Mouse (Mus musculus): ENCODE measurements around the gene Adora1. TPM values are rescaled to one million over a fixed set of nuclear protein-coding genes. Genes with fewer than 3 reads are reported as not detected.

The Adora1 gene
- polyA plus RNA-seq, 1 experiment from 2014 or later: 0.84 TPM

DNA sequence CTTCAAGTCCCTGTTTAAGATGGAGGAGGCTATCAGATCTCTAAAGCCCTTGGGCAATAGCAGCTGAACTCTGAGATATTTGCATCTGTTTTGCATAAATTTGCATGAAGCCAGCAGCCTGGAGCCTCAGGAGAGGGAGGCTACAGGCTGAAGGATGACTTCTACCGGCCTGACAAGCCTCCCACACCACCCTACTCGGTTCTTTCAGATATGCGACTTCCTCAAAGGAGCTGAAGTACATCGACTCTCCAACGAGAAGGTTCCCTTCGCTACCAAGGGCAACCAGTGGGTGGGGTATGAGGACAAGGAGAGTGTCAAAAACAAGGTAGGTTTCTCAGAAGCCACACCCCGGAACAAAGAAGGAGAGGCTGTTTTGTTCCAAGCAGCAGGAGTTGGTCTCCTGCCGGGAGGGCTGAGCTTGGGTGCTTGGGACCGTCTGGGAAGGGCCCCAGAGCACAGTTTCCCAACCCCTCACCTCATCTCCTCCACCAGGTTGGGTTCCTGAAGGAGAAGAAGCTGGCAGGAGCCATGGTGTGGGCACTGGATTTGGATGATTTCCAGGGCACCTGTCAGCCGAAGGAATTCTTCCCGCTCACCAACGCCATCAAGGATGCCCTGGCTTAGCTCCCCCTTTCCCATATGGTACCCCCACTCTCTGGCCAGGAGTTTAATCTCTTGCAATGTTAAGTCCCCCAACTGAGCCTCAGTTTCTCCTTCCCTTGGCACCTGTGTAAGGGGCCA lies 46.1 kb downstream of the Adora1 start:
- Histone ChIP-seq H3K4me3 (ENCODE audit: low read depth, low read length) (no peak overlapping the region), H3K27me3 (ENCODE audit: control insufficient read depth, insufficient read depth, low read length) (no peaks in the 10 kb centered on the region), H3K4me1 (replicated peaks; ENCODE audit: control insufficient read depth, insufficient read depth, low read length) (no peaks in the 10 kb centered on the region), H3K9me3 (ENCODE audit: control insufficient read depth, low read length) (no peaks in the 10 kb centered on the region), H3K4me2 (ENCODE audit: low read depth, low read length, severe bottlenecking) (no peak overlapping the region), H3K36me3 (ENCODE audit: control insufficient read depth, insufficient read depth, low read length) (no peaks in the 10 kb centered on the region), H3K9ac (ENCODE audit: low read length) (no peak overlapping the region), H3K27ac (ENCODE audit: low read depth, low read length) (no peak overlapping the region)
- ATAC-seq (replicated peaks; ENCODE audit: low FRiP score) (no peak), DNase-seq (ENCODE audit: low spot score) (no peak)
- 32% methylated on average over 12 of the region's 12 CpGs for WGBS

DNA sequence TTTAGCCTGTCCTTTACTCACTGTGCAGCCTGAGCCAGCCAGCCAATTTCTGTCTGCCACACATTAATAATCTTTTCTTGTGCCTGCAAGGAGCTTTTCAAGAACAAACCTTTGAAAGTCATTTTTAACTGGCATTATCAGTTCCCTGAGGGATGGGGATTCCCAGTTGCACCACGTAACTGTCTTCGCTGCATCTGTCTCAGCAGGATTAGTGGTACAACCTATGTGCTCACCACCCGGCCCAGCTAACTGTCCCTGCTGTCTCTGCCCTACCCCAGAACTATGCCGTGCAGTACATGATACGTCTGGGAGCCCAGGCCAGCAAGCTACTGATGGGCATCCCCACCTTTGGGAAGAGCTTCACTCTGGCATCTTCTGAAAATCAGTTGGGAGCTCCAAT lies 47.0 kb downstream of the Adora1 start:
- Histone ChIP-seq H3K4me1 (replicated peaks; ENCODE audit: control insufficient read depth, insufficient read depth, low read length) (no peaks in the 10 kb centered on the region), H3K9me3 (ENCODE audit: control insufficient read depth, low read length) (no peaks in the 10 kb centered on the region), H3K27me3 (ENCODE audit: control insufficient read depth, insufficient read depth, low read length) (no peaks in the 10 kb centered on the region), H3K36me3 (ENCODE audit: control insufficient read depth, insufficient read depth, low read length) (no peaks in the 10 kb centered on the region), H3K9ac (ENCODE audit: low read length) (no peak overlapping the region), H3K4me2 (ENCODE audit: low read depth, low read length, severe bottlenecking) (no peak overlapping the region), H3K27ac (ENCODE audit: low read depth, low read length) (no peak overlapping the region), H3K4me3 (ENCODE audit: low read depth, low read length) (no peak overlapping the region)
- no peak for DNase-seq (ENCODE audit: low spot score)
- 81% methylated on average over 5 of the region's 5 CpGs for WGBS
- no peak for ATAC-seq (replicated peaks; ENCODE audit: low FRiP score)

DNA sequence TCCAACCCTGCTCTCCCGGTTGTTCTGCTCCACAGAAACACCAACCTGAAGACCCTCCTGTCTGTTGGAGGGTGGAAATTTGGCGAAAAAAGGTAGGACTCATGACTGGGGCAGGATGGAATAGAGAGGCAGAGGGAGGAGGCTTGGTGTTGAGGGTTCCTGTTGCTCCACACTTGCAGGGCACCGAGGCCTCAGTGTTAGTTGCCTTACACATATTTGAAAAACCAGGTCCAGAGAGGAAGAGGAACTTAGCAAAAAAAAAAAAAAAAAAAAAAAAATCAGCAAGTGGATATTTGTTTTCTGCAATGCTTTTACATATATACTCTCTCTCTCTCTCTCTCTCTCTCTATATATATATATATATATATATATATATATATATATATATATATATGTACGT lies 51.1 kb downstream of the Adora1 start:
- no peaks in the 10 kb centered on the region for H3K27me3 ChIP-seq (ENCODE audit: control insufficient read depth, insufficient read depth, low read length)
- WGBS: 91% methylated on average over 4 of the region's 4 CpGs
- H3K4me2 ChIP-seq (ENCODE audit: low read depth, low read length, severe bottlenecking): no peak overlapping the region
- DNase-seq (ENCODE audit: low spot score): no peak
- no peak for ATAC-seq (replicated peaks; ENCODE audit: low FRiP score)
- H3K9me3 ChIP-seq (ENCODE audit: control insufficient read depth, low read length): no peaks in the 10 kb centered on the region
- no peak overlapping the region for H3K4me3 ChIP-seq (ENCODE audit: low read depth, low read length)
- H3K36me3 ChIP-seq (ENCODE audit: control insufficient read depth, insufficient read depth, low read length): no peaks in the 10 kb centered on the region
- H3K4me1 ChIP-seq (replicated peaks; ENCODE audit: control insufficient read depth, insufficient read depth, low read length): no peaks in the 10 kb centered on the region
- no peak overlapping the region for H3K27ac ChIP-seq (ENCODE audit: low read depth, low read length)
- no peak overlapping the region for H3K9ac ChIP-seq (ENCODE audit: low read length)

DNA sequence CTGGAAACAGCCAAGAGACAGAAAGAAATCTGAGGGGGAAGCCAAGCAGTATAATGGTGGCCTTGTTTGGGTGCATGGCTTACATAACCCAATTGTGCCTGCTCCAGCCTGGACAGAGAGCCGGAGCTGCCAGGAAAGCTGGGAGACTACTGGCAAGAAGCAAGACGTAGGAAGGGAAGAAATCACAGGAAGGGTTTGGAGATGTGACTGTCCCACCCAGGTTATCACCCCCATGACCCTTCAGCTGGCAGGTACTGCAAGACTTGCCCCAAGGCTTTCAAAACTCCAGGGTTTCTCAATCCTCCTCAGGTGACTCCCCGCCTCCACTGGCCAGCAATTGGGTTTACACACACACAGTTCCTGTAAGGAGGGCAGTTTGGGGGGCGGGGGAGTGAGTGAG lies 53.2 kb downstream of the Adora1 start, which contains the start of gene Chil1:
Gene Chil1, plus strand, starts transcription at position 152 of the 400 bp plus-strand sequence.
- H3K4me1 ChIP-seq (replicated peaks; ENCODE audit: control insufficient read depth, insufficient read depth, low read length): no peaks in the 10 kb centered on the region
- no peak within 1 kb of the TSS for H3K4me3 ChIP-seq (ENCODE audit: low read depth, low read length)
- no peak within 1 kb of the TSS for H3K27ac ChIP-seq (ENCODE audit: low read depth, low read length)
- H3K36me3 ChIP-seq (ENCODE audit: control insufficient read depth, insufficient read depth, low read length): no peaks in the 10 kb centered on the region
- WGBS: 42% methylated on average over 4 of the region's 4 CpGs
- H3K9me3 ChIP-seq (ENCODE audit: control insufficient read depth, low read length): no peaks in the 10 kb centered on the region
- no peak within 1 kb of the TSS for H3K9ac ChIP-seq (ENCODE audit: low read length)
- no peak within 1 kb of the TSS for H3K4me2 ChIP-seq (ENCODE audit: low read depth, low read length, severe bottlenecking)
- no peak for DNase-seq (ENCODE audit: low spot score)
- ATAC-seq (replicated peaks; ENCODE audit: low FRiP score): no peak
- no peaks in the 10 kb centered on the region for H3K27me3 ChIP-seq (ENCODE audit: control insufficient read depth, insufficient read depth, low read length)

DNA sequence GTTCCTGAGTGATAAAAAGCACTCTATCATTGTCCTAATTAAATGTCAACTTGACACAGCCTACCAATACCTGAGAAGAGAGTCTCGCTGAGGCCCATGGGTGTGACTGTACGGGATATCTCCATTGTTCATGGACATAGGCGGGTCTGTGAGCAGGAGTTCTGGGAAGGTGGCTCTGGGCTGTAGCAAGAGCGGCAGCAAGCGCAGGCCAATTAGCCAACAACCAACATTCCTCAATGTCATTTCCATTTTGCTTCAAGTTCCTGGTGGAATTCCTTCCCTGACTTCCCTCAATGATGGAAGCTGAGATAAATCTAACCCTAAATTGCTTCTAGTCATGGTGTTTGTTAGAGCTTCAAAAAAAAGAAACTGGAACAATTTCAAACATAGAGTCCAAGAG lies 57.3 kb downstream of the Adora1 start:
- no peaks in the 10 kb centered on the region for H3K36me3 ChIP-seq (ENCODE audit: control insufficient read depth, insufficient read depth, low read length)
- DNase-seq (ENCODE audit: low spot score) (no peak), ATAC-seq (replicated peaks; ENCODE audit: low FRiP score) (no peak)
- WGBS: 89% methylated on average over 5 of the region's 5 CpGs
- no peak overlapping the region for H3K4me3 ChIP-seq (ENCODE audit: low read depth, low read length)
- H3K27me3 ChIP-seq (ENCODE audit: control insufficient read depth, insufficient read depth, low read length): no peaks in the 10 kb centered on the region
- H3K4me2 ChIP-seq (ENCODE audit: low read depth, low read length, severe bottlenecking): no peak overlapping the region
- no peak overlapping the region for H3K9ac ChIP-seq (ENCODE audit: low read length)
- no peaks in the 10 kb centered on the region for H3K9me3 ChIP-seq (ENCODE audit: control insufficient read depth, low read length)
- no peaks in the 10 kb centered on the region for H3K4me1 ChIP-seq (replicated peaks; ENCODE audit: control insufficient read depth, insufficient read depth, low read length)
- H3K27ac ChIP-seq (ENCODE audit: low read depth, low read length): no peak overlapping the region

DNA sequence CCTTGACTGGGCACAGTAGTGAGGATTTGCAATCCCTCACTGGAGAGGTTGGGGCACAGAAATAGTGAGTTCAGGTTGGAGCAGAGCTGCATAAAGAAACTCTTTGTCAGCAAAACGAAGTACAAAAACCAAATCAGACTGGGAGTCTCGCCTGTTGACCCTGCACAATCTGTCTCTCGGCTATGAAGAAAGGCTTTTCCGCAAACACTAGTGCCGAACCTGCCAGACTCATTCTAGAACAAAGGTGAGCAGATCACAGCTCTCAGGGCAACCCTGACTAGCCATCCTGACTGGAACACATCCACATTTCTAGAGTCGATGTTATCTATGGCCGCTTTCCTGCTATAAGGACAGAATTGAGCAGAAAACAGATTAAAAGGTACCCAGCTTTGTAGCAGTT lies 62.1 kb downstream of the Adora1 start:
- no peaks in the 10 kb centered on the region for H3K4me1 ChIP-seq (replicated peaks; ENCODE audit: control insufficient read depth, insufficient read depth, low read length)
- no peaks in the 10 kb centered on the region for H3K36me3 ChIP-seq (ENCODE audit: control insufficient read depth, insufficient read depth, low read length)
- no peak overlapping the region for H3K4me3 ChIP-seq (ENCODE audit: low read depth, low read length)
- no peaks in the 10 kb centered on the region for H3K27me3 ChIP-seq (ENCODE audit: control insufficient read depth, insufficient read depth, low read length)
- H3K4me2 ChIP-seq (ENCODE audit: low read depth, low read length, severe bottlenecking): no peak overlapping the region
- H3K27ac ChIP-seq (ENCODE audit: low read depth, low read length): no peak overlapping the region
- H3K9ac ChIP-seq (ENCODE audit: low read length): no peak overlapping the region
- H3K9me3 ChIP-seq (ENCODE audit: control insufficient read depth, low read length): no peaks in the 10 kb centered on the region
- ATAC-seq (replicated peaks; ENCODE audit: low FRiP score) (no peak), DNase-seq (ENCODE audit: low spot score) (no peak)
- WGBS: 58% methylated on average over 7 of the region's 7 CpGs

DNA sequence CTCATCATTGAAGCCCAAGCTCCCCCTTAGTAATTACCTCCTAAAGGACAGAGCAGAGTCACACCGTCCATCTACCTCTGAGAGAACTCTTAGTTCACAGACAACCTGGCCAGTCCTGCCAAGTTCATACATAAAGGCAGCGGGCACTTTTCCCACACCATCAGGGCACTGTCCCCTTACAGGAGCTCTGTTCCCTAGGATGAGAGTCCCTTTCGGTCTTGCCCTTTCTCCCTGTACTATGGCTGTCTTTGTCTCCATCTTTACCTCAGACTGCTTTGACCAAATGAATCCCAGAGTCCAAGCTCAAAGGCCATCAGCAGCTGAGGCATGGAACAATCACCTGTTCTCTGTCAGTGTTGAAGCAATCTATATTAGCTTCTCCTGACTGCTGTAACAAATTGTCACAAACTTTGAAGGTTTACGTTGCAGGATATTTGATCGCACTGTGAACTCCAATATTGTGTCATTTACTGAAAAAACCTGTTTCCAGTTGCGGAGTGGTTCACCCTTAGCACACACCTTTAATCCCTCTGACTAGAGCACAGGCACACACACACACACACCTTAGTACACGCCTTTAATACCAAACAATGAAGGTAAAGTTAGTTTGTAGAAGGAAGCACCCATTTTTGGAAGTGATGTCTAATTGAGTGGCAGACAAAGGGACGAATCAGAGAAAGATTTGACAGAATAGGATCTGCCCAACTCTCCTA lies 66.1 kb downstream of the Adora1 start:
- Histone ChIP-seq H3K4me1 (replicated peaks; ENCODE audit: control insufficient read depth, insufficient read depth, low read length) (no peaks in the 10 kb centered on the region), H3K36me3 (ENCODE audit: control insufficient read depth, insufficient read depth, low read length) (no peaks in the 10 kb centered on the region), H3K4me2 (ENCODE audit: low read depth, low read length, severe bottlenecking) (no peak overlapping the region), H3K27me3 (ENCODE audit: control insufficient read depth, insufficient read depth, low read length) (no peaks in the 10 kb centered on the region), H3K4me3 (ENCODE audit: low read depth, low read length) (no peak overlapping the region), H3K9me3 (ENCODE audit: control insufficient read depth, low read length) (no peaks in the 10 kb centered on the region), H3K9ac (ENCODE audit: low read length) (no peak overlapping the region), H3K27ac (ENCODE audit: low read depth, low read length) (no peak overlapping the region)
- DNase-seq (ENCODE audit: low spot score) (no peak), ATAC-seq (replicated peaks; ENCODE audit: low FRiP score) (no peak)
- WGBS: 90% methylated on average over 8 of the region's 8 CpGs

DNA sequence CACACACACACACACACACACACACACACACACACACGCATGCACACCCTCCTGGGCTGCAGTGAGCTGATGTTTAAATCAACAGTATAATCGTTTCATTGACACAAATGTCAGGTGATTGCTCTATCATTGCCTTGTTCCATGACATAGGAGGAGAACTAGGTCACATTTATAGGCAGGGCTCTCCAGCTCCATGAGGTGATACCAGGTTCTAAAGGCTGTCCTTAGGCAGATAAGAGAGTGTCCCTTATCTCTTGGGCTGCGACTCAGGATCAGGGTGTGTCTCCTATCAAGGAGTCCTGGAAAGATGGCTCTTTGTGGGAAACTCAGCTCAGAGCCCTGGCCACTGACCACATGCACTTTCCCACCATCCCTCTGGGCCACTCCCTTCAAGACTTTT lies 66.7 kb downstream of the Adora1 start:
- H3K4me3 ChIP-seq (ENCODE audit: low read depth, low read length): no peak overlapping the region
- no peaks in the 10 kb centered on the region for H3K36me3 ChIP-seq (ENCODE audit: control insufficient read depth, insufficient read depth, low read length)
- no peak for DNase-seq (ENCODE audit: low spot score)
- H3K9me3 ChIP-seq (ENCODE audit: control insufficient read depth, low read length): no peaks in the 10 kb centered on the region
- no peaks in the 10 kb centered on the region for H3K4me1 ChIP-seq (replicated peaks; ENCODE audit: control insufficient read depth, insufficient read depth, low read length)
- 86% methylated on average over 3 of the region's 3 CpGs for WGBS
- H3K9ac ChIP-seq (ENCODE audit: low read length): no peak overlapping the region
- no peak overlapping the region for H3K27ac ChIP-seq (ENCODE audit: low read depth, low read length)
- no peak for ATAC-seq (replicated peaks; ENCODE audit: low FRiP score)
- H3K4me2 ChIP-seq (ENCODE audit: low read depth, low read length, severe bottlenecking): no peak overlapping the region
- no peaks in the 10 kb centered on the region for H3K27me3 ChIP-seq (ENCODE audit: control insufficient read depth, insufficient read depth, low read length)
